Mouse (Mus musculus): ENCODE measurements at regions not wholly inside any gene's neighbourhood (a gene's known extent, or its start where the extent isn't known, plus 50 kb on each side); places are given as distances from the start of the nearest gene placed in this dataset.

GRCm38 (mm10) chr6:66347356-66347755 is 187.8 kb upstream of the Mad2l1 start:
- TF ChIP-seq POLR2A (IDR thresholded peaks at IDR 0.05; ENCODE audit: borderline replicate concordance, insufficient read depth, low read length): no peak
- no peak for TF ChIP-seq CTCF (IDR thresholded peaks at IDR 0.05; ENCODE audit: borderline replicate concordance, insufficient read depth, low read depth, low read length)
